Mouse (Mus musculus) embryonic facial prominence, embryonic 15.5 days (tissue): ENCODE data around the gene Adgrg2. TPM values are rescaled to one million over a fixed set of nuclear protein-coding genes. Genes with fewer than 3 reads are reported as not detected.
A peak's percentile ranks its signal among the peaks of the same experiment; 100 is the strongest.

Experiments
- ATAC-seq: fragments of 200-750 bp; cut with Nextera tagmentation; 2 replicates; pipeline ENCODE4 v1.8.0; 2017; ENCODE audit warnings: low read depth, moderate TSS enrichment; ENCODE audit not compliant: insufficient number of reproducible peaks, low FRiP score, low TSS enrichment
- H3K27ac ChIP-seq: fragments of 300-500 bp; sonication (generic); replicated peaks from 2 replicates; pipeline ENCODE4 v1.5.1; 2015; ENCODE audit warnings: mild to moderate bottlenecking, inconsistent platforms
- H3K27me3 ChIP-seq: fragments of 300-500 bp; sonication (generic); 2 replicates; pipeline ENCODE4 v1.6.1; 2015; ENCODE audit warnings: inconsistent platforms
- H3K36me3 ChIP-seq: fragments of 300-500 bp; sonication (generic); 2 replicates; pipeline ENCODE4 v1.6.1; 2015; ENCODE audit warnings: mild to moderate bottlenecking, inconsistent platforms
- H3K4me1 ChIP-seq: fragments of 300-500 bp; sonication (generic); 2 replicates; pipeline ENCODE4 v1.6.1; 2015; ENCODE audit warnings: inconsistent platforms
- H3K4me2 ChIP-seq: fragments of 300-500 bp; sonication (generic); replicated peaks from 2 replicates; pipeline ENCODE4 v1.6.1; 2015; ENCODE audit warnings: mild to moderate bottlenecking, inconsistent platforms
- H3K4me3 ChIP-seq: fragments of 300-500 bp; sonication (generic); replicated peaks from 2 replicates; pipeline ENCODE4 v1.5.1; 2015; ENCODE audit warnings: mild to moderate bottlenecking, inconsistent platforms
- H3K9ac ChIP-seq: fragments of 300-500 bp; sonication (generic); 2 replicates; pipeline ENCODE4 v1.6.1; 2015; ENCODE audit warnings: inconsistent platforms
- H3K9me3 ChIP-seq: fragments of 300-500 bp; sonication (generic); replicated peaks from 2 replicates; pipeline ENCODE4 v1.6.1; 2016; ENCODE audit warnings: inconsistent platforms
- WGBS: fragments of 180-500 bp; shearing (Covaris S2); methylation state at CpG from one replicate; pipeline ENCODE4 v1.1.7; 2015; 5-methylcytosine and 5-hydroxymethylcytosine counted together
- polyA plus RNA-seq: library from polyadenylated mRNA; unstranded; fragments of >200 nt; fragmentation: Nextera tagmentation; extraction: Ambion mirVana; gene quantifications from 2 replicates; pipeline ENCODE4 v1.2.1, GENCODE M21; 2015

Adgrg2 gene
- polyA plus RNA-seq, 1 experiment from 2014 or later, result 3.1 TPM

DNA sequence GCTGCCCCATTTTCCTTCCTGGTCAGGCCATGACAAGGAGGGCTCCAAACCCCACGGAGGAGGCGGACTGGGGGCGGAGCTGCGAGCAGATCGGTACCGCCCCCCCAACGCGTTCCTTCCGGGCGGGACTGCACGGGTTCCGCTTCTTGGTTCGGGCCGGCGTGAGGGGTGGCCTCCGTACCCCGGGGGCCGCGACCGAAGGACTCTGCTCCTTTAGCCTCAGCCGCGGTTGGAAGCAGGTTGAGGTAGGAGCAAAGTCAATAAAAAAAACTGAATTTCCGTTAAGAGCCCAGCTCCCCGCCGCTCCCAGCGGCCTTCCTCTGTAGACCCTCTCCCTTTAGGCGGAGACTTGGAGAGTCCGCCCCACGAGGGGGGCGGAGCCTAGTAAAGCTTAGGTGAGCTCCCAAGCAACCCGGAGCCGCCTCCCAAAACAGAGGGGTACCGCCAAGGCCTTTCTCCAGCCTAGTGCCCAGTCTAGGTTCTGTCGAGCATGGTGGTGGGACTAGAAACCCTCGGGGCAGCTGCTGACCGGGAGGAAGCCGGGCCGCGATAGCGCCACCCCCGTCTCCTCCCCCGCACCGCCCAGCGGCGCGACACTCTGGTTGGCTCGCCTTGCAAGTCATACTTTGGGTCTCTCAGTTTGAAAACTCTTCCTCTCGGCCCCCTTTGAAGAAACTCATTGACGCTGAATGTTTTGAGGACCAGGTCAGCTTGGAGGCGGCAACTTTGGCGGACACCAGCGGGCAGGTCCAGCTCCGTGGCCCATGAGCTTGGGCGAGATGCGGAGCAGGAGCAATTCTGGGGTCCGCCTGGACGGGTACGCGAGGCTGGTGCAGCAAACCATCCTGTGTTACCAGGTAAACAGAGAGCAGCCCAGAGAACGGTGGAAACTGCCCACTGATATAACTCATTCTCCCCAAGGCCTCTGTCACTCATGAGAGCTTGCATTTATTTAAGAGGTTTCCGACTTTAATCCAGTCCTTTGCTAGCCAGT is 111.9 kb downstream of the Adgrg2 start, which contains the start of gene Phka2:
TSS of gene Phka2 (plus strand) at position 119 of the 994 bp plus-strand sequence.
- ATAC-seq, result peak; percentile 95
- H3K27ac ChIP-seq, result peak within 1 kb of the TSS; percentile 82
- peak within 1 kb of the TSS; percentile 60 for H3K4me3 ChIP-seq
- WGBS, result 18% methylated on average over 60 of the region's 61 CpGs
- peaks cover 8% of the 10 kb centered on the region; the same call in 1 of the 2 replicates for H3K27me3 ChIP-seq
- peak within 1 kb of the TSS; percentile 33 for H3K9ac ChIP-seq
- H3K4me2 ChIP-seq, result peak within 1 kb of the TSS; percentile 49
- H3K4me1 ChIP-seq, result 0 out of 2 replicates have a peak, but pooled peaks cover 9% of the 10 kb centered on the region
- no peaks in the 10 kb centered on the region for H3K36me3 ChIP-seq
- no peaks in the 10 kb centered on the region for H3K9me3 ChIP-seq

DNA sequence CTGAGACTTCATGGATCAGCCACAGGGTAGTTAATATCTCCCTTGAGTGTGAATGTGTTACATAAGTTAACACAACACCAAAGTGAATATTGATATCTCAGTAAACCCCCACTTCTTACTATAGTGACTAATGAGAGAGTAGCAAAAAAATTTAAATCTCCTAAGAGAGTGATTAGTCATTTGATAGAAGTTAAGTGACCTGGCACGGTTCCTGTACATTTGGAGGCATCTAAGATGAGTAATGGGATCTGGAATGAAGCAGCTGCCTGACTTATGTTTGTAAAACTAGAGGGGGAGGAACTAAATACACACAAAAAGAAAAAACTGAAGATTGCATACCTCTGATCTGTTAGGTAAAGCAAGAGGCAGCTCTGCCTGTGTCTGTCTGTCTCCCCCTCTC is 118.6 kb downstream of the Adgrg2 start:
- WGBS, result 57% methylated on average over 1 of the region's 1 CpGs
- H3K27ac ChIP-seq, result no peak overlapping the region
- H3K4me3 ChIP-seq, result no peak overlapping the region
- H3K36me3 ChIP-seq, result no peaks in the 10 kb centered on the region
- no peak overlapping the region for H3K4me2 ChIP-seq
- no peak for ATAC-seq
- no peaks in the 10 kb centered on the region; the same call in 1 of the 2 replicates for H3K27me3 ChIP-seq
- H3K9ac ChIP-seq, result no peak overlapping the region
- no peaks in the 10 kb centered on the region for H3K9me3 ChIP-seq
- 0 out of 2 replicates have a peak, but pooled peaks cover 3% of the 10 kb centered on the region for H3K4me1 ChIP-seq

DNA sequence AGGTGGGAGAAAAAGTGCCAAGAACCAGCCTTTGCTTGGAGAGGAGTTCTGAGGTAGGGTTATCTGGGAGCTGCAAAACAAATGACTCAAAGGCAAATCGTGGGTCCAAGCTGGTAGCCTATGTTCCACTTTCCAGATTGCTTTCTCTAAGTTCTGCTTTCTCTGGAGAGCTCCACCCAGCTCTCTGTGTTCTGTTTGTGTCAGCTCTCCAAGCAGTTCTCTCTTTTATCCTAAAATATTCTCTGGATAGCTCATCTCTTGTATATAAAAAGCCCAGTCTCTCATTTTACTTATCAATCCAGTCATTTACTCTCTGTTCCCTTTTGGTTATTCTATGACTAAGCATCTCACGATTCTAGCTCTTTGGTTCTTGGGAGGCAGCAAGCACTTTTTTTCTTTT is 119.7 kb downstream of the Adgrg2 start:
- Histone ChIP-seq H3K9me3 (no peaks in the 10 kb centered on the region), H3K4me3 (no peak overlapping the region), H3K27ac (no peak overlapping the region), H3K36me3 (no peaks in the 10 kb centered on the region), H3K27me3 (no peaks in the 10 kb centered on the region; the same call in 1 of the 2 replicates), H3K4me2 (no peak overlapping the region), H3K4me1 (no peaks in the 10 kb centered on the region), H3K9ac (no peak overlapping the region)
- no peak for ATAC-seq
- WGBS, result 70% methylated on average over 2 of the region's 2 CpGs

DNA sequence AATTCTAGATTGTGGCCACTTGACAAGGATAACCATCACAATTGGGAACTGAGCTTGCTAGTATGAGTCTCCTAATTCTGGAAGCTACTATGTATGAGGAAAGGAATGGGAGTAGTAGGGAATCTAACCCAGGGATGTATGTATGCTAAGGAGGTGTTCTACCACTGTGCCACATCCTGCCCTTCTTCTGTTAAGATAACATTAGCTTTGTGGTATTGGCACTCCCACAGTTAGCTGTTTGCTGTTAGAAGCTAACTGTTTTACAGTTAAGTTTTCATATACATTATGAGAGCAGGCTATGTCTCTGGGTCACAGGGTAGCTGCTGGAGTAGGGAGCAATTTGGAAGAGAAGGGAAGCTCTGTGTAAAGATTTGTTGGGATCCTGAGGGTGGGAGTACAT is 125.5 kb downstream of the Adgrg2 start:
- no peaks in the 10 kb centered on the region for H3K9me3 ChIP-seq
- no peak overlapping the region for H3K4me3 ChIP-seq
- H3K27ac ChIP-seq, result no peak overlapping the region
- H3K9ac ChIP-seq, result no peak overlapping the region
- H3K27me3 ChIP-seq, result no peaks in the 10 kb centered on the region; the same call in 1 of the 2 replicates
- H3K36me3 ChIP-seq, result no peaks in the 10 kb centered on the region
- ATAC-seq, result no peak
- H3K4me2 ChIP-seq, result no peak overlapping the region
- no peaks in the 10 kb centered on the region for H3K4me1 ChIP-seq

DNA sequence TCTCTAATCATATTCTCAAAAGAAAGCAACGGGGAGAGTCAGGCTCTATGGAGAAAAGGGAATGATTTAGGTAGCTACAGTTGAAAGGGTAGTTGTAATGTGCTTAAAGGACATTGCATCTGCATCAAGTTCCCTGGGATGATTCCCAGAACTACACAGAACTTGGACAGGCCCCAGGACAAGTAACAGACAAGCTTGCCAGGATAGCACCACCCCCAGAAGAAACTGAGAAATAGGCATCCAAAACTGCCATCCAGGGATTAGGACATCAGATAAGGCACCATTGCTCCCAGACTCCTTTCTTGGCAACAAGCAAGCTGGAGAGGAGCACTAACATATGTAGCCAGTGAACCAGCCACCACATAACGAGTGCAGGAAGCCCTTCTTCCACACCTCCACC is 152.3 kb downstream of the Adgrg2 start:
- H3K27ac ChIP-seq, result no peak overlapping the region
- WGBS, result 88% methylated on average over 1 of the region's 2 CpGs

More for the DNA sequence above, 152.3 kb downstream of the Adgrg2 start:
- no peak overlapping the region for H3K4me3 ChIP-seq
- H3K9me3 ChIP-seq, result no peaks in the 10 kb centered on the region
- ATAC-seq, result no peak
- no peaks in the 10 kb centered on the region for H3K27me3 ChIP-seq
- H3K4me1 ChIP-seq, result no peaks in the 10 kb centered on the region
- H3K9ac ChIP-seq, result no peak overlapping the region
- H3K4me2 ChIP-seq, result no peak overlapping the region
- H3K36me3 ChIP-seq, result 0 out of 2 replicates have a peak, but pooled peaks cover 4% of the 10 kb centered on the region

Other genes starting within 250 kb of the Adgrg2 start
- 19.1 and 20.0 TPM in 2 replicates for gene Phka2, start 111.5 kb downstream of the Adgrg2 start, polyA plus RNA-seq